Mouse (Mus musculus) spleen, postnatal 36 days (tissue): ENCODE data around the gene Stra8.
A peak's percentile ranks its signal among the peaks of the same experiment; 100 is the strongest.

Experiments
- DNase-seq, 2 experiments: peaks; one replicate each; pipeline ENCODE4 v3.0.0; 2022; ENCODE audit warnings: low spot score in 2 of 2, mixed read lengths in 1 of 2

The Stra8 gene

GRCm38 (mm10) chr6:34919956-34920355 lies at the start of gene Stra8:
Stra8 (plus strand) TSS chr6:34920163.
- DNase-seq: no peak

GRCm38 (mm10) chr6:34870724-34871123 lies 49.2 kb upstream of the Stra8 start:
- no peak for DNase-seq

- no peak for DNase-seq
Observed at GRCm38 (mm10) chr6:34871929-34872328, 48.0 kb upstream of the Stra8 start.

DNA sequence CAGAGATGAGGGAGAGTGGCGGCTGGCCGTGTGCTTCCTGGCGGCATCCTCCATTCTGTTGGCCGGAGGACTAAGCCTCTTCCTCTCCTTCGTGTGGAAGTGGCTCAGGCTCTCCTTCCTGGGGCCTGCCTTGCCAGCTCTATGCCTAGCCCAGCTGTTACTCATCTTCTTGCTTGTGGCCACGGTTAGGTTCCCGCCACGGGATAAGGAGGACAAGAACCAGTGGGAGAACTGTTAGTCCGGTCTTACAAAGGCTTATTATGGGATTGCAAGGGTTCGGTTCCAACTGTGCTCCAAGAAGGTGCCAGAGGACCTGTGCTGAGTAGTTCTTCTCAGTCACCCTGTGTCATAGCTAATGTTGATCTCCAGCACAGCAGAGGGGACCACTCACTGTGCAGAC lies 47.1 kb upstream of the Stra8 start:
- no peak for DNase-seq

DNA sequence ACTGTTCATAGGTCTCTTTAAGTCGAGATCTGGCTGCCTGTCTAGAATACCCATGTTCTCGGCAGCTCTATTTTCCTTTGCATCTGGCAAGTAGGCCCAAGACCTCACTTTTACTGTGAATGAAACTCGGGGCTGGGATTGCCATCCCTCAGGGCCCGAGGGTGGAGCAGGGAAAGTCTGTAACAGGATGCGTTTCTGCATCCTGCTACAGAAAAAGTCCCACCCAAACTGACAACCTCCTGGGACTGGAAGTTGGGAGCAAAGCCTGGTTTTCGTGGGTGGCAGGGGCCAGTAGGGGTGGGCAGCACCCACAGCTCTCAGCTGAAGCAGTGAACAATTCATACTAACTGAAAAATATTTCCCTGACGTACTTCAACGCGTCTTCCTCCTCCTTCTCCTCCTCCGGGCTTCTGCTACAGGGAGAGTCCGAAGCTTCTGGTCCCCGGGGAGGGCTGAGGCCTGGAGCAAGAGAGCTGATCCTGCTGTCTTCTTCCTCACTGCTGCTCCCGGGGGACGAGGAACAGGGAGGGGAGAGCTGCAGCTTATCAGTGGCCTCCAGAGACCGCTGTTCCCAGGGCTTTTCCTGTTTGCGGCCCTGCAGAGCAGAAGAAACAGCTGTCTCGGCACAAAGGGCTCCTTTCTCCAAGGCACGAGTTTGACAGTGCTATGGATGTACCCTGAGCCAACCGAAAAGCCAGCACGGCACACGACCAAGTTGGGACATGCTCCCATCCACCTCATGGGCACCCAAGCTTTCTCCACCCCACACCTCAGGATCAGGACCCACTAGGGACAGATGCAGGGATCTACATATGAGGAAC lies 45.7 kb upstream of the Stra8 start:
- DNase-seq: peak; percentile 44 to 54

GRCm38 (mm10) chr6:34875268-34875761 lies 44.6 kb upstream of the Stra8 start:
- peak; percentile 81 to 82 for DNase-seq

DNA sequence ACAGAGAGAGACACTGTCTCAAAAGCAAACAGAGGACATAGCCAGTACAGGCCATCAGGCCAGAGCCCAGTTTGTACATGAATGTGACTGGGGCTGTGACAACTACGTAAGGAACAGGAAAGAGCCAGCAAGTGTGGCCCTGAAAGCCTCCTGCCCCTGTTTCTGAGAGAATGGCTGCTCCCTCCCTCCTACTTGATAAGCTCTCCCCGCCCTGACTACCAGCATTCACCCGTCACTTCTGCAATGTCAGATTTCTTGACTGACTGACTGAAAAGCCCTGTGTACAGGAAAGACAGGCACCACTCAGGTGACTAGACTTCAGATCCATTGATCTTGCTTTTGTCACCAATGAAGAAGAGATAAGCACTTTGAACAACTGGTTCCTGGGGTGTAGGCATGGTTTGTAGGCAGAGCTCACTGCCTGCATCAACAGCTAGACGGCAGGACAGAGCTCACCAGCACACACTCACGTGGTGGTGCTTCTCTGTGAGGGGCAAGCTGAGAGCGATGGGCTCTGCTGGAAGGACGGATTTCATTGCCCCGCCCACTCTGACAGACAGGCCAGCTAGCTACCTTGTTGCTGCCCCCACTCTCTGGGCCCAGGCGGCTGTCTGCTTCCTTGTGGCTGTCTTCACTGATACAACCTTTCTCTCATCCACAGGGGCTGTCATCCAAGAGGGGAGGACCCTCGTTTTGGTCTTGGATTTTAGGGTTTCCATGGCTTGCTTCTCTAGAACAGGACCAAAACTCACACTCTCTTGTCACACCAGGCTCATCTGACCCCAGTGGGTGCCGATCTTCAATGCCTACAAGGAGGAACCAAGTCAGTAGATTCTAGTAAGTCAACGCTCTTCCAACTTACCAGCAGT lies 43.8 kb upstream of the Stra8 start:
- DNase-seq: peak; percentile 56 to 66

DNA sequence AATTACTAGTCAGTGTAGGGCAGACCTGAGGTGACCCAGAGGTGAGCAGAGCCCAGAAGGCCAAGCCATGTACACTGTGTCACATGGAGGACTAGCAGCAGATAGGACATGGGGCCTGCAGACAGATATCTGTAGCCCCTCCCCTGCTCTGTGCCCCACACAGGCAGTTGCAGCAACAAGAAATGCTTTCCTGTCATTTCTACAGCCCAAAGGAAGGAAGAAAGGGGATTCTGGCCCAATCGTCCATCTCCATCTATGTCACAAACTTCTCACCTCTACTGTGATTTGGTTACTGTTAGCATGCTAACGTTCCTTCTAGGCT lies 43.2 kb upstream of the Stra8 start:
- no peak for DNase-seq

DNA sequence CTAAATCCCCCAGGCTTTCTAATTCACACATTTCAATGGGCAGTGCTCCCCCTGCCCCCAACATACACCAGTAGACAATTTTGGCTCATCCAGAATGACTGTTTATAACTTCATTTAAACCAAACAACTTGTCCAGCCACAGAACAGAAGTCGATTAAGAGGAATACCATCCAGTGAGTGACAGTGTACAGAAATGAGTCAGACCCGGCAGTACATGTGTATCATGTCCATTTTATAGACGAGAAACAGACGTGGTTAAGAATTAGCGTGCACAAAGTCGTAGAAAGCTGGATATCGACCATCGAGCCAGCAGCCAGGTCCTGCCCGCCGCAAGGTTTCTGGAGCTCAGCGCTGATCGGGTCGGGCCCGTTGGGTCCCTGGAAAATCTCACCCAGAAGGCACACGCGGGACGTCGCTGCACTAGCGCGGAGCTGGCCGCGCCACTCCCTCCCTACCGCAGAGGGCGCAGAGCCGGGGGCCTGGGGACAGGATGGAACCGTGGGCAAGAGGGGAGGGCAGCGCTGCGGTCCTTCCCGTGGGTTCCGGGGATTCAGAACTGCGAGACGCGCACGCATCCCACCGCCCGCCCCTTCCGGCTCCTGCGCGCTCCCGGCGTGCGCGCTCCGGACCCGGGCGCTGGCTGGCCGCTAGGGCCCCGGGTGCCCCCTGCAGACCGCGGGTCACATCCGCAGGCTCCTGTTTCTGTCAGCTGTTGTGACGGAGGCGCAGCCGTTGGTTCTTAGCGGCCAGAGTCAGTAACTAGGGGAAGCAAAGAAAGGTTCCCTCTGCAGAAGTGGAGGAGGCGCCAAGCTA lies 42.2 kb upstream of the Stra8 start, which contains the start of gene Cyren:
TSS of gene Cyren (minus strand) at position 552 of the 813 bp plus-strand sequence.
- peak; percentile 92 to 93 for DNase-seq

- no peak for DNase-seq
Observed at GRCm38 (mm10) chr6:34879101-34879740, 40.7 kb upstream of the Stra8 start.

DNA sequence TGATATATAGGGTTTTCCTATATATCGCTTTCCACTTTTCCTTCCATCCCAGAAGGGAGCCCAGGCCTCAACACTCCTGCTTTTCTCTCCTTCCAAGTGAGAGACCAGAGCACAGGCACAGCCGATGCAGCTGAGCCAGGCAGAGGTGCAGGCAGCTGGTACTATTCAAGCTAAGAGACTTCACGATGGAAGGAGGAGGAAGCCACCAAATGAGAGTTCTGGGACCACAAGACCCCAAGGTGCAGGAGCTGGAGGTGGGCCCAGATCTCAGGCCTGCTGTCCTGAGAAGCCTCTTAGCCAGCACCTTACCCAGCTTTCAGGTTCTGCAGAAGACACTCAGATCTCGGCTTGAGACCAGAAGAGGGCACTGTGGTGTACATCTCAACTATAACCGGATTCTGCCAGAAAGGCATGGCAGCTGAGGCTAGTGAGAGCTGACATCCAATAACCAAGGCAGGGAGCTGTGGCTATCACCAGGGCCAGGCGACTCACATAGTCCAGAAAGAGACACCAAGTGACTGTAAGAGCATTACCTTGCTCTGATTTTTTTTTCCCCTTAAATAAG lies 40.0 kb upstream of the Stra8 start:
- peak; percentile 46 to 57 for DNase-seq

DNA sequence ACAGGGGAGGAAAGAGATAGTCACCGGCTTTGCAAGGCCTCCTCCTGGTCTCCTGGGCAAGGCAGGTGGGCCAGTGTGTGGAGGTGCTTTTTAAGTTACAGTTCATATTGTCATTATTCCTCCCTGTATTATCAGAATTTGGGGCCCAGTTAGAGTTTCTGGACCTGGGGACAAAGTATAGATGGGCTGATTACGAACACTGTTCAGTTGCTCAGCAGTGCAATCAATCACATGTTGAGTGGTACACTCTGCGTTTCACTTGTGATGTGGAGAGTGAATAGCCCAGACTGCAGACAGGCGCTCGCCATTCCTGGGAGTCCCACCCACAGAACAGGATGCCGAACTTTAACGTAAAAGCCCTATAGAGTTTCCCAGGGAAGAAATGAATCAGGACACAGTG lies 35.2 kb upstream of the Stra8 start:
- DNase-seq: no peak

DNA sequence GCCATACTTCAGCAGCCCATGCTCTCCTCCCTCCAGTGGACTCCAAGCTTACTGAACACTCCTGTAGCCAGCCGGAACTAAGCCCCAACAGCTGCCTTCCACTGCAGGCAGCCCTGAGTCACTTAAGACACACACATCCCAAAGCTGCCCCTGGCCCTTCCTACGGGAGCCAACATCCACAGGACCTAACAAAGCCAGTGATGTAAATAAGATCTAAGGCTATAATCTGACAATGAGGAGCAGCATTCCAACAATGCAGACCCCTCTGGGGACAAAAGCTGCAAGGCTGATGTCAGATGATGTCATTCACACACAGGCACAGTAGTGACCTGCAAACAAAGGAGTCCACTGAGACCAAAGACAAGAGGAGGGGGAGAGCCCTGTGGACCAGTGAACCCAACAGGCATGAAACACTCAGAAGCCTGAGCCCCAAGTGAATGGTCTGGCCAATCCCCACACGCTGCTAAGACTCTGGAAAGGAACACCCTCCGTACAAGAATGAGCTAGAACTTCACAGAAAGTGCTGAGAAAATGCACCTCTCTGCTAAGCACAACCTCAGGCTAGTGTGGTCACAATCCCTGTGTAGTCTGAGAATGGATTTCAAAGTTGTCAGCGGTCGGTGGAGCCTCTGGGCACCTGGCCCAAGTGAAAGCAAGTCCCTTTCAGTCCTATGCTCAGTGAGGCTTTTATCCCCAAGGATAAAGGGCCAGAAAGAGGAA lies 32.7 kb upstream of the Stra8 start:
- no peak for DNase-seq

GRCm38 (mm10) chr6:34889185-34889584 lies 30.8 kb upstream of the Stra8 start:
- no peak for DNase-seq

- no peak for DNase-seq
Observed at GRCm38 (mm10) chr6:34895569-34895968, 24.4 kb upstream of the Stra8 start.

GRCm38 (mm10) chr6:34896168-34896780 lies 23.7 kb upstream of the Stra8 start:
- no peak for DNase-seq

DNA sequence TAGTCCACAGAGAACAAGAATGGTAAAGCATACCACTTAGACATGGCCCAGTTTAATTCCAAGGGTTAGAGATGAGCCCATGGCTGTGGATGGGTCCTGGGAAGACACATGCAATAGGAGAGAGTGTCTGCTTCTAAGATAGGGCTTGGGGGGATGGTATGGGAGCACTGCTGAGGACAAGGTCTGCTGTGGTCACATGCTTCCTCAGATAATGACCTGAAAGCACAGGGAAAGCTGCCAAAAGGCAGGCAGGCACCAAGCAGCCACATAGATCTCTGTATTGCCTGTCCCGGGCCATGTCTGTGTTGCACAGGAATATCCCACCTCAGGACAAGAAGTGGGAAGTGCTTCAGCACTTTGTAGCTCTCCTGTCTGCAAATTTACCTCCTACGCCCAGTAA lies 20.8 kb upstream of the Stra8 start:
- no peak for DNase-seq

- no peak for DNase-seq
Observed at GRCm38 (mm10) chr6:34900990-34901389, 19.0 kb upstream of the Stra8 start.

DNA sequence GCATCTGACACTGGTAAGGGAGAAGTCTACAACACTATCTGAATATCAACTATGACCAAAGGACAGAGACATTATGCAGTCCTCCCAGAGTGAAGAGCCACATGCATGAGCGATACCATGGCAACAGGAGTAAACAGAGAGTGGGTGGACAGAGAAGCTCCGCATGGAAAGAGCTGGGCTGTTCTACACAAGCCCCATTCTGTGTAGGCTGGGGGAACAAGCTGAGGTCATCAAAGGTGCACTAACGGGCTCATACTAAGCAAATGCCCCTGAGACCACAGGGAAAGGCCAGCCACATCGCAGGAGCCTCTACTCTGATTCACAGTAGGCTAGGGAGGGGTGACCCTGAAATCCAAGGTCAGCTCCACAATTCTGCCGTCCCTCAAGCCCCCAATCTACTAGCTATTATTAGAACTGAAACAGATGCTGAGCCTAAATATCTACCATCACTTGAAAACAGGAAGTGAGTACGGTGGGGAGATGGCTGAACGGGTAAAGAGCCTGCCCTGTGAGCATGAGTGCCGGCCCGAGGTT lies 18.0 kb upstream of the Stra8 start:
- peak; percentile 57 to 69 for DNase-seq

DNA sequence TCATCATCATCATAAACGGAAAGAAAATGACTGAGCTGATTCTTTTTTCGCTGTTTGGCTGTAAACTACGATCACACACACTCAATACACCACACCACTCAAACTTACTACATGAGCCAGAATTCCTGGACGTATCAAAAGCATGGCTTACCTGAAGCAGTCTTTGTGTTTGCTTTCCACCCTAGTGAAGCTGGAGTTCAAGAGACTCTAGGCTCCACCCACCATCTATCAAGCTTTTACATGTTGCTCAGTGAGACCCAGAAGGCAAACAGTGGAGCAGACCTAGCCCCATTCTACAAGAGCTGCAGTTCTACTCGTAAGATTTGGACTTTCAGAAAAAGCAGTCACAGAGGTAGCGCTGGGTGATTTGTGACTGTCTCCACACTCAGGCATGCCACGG lies 17.4 kb upstream of the Stra8 start:
- peak in 1 of 2 experiments; percentile 36 for DNase-seq
